Mouse (Mus musculus): ENCODE results near the gene Eml4.

- TF ChIP-seq CTCF (IDR thresholded peaks at IDR 0.05; ENCODE audit: low read depth) (no peak), EP300 (IDR thresholded peaks at IDR 0.05; ENCODE audit: low read depth) (no peak)
Measured at GRCm38 (mm10) chr17:83364296-83364695, 13.6 kb downstream of the Eml4 start.
